Mouse (Mus musculus): ENCODE results near the gene Hoxd9.

The Hoxd9 gene

DNA sequence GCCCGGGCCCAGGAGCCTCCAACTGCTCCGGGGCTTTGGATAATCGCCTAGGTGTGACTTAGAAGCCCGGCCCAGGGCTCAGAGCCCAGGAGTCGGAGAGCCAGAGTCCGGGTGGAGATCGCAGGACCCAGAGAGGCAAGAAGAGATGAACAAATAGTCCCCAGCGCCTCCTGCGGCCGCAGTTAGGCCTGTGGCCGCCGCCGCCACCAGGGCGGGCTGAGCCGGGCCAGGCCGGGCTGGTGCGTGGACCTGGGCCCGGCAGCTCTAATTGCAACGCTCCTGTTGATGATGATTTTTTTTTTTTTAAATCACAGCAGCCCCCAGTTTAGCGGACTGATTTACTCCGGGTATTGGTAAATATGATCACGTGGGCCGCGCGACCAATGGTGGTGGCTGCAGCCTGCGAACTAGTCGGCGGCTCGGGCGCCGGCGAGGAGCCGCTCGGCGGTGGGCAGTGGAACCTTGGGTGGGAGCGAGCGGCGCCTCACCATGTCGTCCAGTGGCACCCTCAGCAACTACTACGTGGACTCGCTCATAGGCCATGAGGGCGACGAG lies at the start of gene Hoxd9:
Gene Hoxd9 (plus strand): TSS at position 161 of the 555 bp plus-strand sequence.
- DNase-seq (ENCODE audit: low read depth in 2 of 2, low spot score in 2 of 2): no peak

DNA sequence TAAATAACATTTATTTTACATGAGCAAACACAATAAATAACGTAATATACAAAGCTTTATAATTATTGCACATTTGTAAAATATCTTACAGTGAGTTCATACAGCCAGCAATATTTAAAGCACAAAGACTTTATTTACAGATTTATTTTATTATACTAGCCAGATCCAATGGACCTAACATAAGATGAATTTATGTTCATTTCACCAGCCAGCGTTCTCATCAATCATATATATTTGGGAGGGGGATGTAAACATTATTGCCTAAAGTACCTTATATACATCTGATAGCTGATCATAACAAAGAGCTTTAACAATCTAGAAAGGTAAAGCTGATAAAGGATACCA lies 44.6 kb upstream of the Hoxd9 start:
- DNase-seq (ENCODE audit: low read depth in 2 of 2, low spot score in 2 of 2): no peak

DNA sequence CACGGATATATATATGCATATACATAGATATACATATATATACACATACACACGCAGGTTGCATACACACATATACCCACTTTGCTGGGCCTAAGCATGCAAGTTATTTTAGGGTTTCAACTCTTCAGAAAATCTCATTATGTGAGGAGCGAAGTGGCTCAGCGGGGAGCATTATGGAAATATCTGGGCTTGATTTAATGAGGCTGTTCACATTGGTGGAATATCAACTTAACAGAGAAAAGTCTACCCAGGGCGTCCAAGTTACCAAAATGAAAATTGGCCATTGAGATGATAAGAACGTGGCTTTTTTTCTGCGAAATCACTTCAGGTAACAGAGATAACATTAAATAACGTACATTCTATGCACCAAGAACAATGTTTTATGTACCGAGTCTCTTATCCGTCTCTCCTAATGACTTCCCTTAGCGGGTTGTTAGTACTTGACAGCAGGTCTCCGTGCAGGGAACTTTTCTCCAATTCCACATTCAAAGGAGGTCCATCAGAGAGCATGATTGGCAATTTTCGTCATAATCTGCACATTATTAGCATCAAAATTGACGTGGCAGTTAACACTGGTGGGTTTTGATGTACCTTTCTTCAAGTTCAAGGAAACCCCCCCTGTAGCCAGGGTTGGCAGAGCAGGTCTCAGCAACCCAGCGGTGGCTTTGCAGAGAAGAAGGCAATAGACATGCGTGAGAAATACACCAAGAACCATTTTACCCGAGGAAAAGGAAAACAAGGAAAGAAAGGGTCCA lies 43.6 kb upstream of the Hoxd9 start:
- no peak for DNase-seq (ENCODE audit: low read depth in 2 of 2, low spot score in 2 of 2)

DNA sequence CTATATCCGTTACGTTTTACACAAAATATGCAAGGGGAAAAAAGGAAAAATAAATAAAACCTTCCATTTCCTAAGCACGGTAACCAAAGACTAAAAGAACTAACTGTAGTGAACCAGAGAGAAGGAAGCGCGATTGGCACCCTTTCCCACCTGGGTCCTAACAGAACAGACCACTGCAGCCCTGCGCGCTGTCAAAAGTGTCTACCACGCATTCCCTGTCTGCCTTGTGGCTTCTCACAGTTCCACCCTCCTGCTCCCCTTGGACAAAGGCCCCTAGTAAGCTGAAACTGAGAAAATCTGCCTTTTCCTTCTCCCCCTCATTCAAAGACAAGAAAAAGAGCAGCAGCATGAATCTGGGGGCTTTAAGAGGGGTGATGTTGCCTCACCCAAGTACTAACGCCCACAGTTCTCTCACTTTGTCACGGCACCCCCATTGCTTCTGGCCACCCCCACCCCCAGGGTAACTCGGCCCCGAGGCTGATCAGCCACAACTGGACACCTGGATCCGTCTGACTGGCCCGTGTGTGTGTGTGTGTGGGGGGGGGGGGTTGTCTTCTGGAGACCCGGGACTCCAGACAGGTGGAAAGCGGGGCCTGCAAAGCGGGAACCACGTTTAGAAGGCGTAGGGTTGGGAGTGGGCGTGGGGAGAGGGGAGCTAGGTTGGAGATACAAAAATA lies 42.6 kb upstream of the Hoxd9 start:
- DNase-seq (ENCODE audit: low read depth in 2 of 2, low spot score in 2 of 2): no peak

DNA sequence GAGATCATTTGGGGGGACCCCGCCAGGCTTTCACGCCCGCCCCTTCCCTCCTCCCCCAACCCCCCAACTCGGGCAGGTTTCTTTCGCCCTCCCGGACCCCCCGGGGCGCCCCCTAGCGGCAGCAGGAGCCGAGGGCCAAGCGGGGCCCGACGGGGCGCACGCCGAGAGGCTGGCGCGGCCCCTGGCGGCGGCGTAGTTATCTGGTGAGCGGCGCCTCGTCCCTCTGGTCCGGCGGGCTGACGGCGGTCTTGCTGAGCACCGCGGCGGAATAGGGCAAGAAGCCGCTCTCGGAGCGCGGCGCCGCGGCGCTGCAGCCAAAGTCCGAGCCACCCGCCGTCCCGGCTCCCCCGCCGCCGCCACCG lies 42.1 kb upstream of the Hoxd9 start:
- DNase-seq (ENCODE audit: low read depth in 2 of 2, low spot score in 2 of 2): no peak

DNA sequence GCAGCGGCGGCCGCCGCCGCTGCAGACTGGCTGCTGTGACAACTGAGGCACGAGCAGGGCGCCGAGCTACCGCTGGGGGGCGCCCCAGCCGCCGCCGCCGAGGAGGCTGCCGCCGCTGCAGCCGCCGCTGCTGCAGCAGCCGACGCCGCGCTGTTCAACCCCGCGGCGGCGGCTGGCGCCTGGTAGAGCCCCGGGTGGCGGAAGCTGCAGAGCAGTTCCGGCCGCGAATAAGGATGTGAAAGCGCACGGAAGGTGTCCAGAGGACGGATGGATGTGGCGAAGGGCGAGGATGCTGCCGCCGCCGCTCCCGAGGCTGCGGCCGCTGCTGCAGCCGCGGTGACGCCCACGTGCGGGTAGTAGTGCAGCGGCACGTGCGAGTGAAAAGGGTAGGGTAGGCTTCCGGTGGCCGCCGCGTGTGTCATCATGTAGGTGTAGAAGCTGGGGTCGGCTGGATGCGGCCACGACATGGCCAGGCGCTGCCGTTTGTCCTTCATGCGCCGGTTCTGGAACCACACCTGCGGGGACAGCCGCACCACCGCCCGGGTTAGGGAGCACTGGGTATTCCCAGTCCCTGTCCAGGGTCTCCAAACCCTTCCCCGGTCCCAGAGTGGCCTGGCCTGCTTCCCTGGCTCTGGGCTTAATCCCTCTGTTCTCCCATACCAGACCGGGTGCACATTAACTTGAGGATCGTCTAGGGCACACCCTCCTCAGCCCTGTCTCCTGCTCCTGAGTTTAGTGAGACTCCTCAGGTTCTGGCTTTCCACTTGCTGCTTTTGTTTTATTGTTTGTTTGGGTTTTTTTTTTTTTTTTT lies 41.5 kb upstream of the Hoxd9 start:
- peak in 1 of 2 experiments; percentile 20 for DNase-seq (ENCODE audit: low read depth in 2 of 2, low spot score in 2 of 2)

DNA sequence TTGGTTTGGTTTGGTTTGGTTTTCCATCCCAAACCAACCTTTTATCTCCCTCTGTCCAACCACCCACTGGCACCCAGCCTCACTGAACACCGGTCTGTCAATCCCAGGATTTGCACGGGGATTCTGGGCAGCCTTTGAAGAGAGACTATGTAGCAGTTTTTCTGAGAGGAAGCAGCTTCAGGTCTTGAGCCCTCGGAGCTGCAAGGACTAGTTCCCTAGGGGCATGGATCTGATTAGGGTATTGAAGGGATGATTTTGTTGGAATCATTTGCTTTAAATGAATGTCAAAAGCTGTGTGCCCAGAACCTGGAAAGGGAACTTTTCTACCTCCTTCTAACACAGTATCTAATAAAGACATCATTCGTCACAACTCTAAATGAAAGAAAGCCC lies 40.9 kb upstream of the Hoxd9 start:
- no peak for DNase-seq (ENCODE audit: low read depth in 2 of 2, low spot score in 2 of 2)

DNA sequence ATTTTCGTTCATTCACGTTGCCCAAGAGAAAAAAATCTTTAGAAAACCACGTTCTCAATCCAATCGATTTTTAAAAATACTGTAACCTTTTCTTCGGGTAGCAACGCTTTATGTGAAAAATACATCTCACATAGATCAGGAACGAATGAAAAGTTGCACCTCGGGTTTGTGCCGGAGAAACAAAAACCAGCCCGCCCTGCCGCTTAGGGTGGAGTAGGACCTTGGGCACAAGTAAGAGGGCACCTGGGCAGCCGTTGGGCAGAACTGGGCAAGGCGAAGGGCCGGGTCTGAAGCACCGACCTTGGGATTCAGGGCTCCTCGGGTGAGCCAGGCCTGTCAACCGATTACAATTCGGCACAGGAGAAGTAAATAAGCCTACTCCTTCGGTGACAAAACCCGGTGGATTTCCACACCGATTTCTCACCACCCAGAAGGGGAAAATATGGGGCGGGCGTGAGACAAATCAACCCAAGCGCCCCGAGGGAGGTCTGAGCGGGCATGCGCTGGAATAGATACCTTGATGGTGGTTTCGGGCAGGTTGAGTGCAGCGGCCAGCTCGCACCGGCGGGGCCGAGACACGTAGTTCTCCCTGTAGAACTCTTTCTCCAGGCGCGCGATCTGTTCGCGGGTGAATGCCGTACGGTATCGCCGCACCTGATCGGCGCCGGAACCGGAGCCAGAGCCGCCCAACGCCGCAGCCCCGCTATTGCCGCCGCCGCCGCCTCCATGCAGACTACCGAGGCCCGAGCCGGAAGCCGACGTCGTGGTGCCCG lies 40.1 kb upstream of the Hoxd9 start:
- no peak for DNase-seq (ENCODE audit: low read depth in 2 of 2, low spot score in 2 of 2)

DNA sequence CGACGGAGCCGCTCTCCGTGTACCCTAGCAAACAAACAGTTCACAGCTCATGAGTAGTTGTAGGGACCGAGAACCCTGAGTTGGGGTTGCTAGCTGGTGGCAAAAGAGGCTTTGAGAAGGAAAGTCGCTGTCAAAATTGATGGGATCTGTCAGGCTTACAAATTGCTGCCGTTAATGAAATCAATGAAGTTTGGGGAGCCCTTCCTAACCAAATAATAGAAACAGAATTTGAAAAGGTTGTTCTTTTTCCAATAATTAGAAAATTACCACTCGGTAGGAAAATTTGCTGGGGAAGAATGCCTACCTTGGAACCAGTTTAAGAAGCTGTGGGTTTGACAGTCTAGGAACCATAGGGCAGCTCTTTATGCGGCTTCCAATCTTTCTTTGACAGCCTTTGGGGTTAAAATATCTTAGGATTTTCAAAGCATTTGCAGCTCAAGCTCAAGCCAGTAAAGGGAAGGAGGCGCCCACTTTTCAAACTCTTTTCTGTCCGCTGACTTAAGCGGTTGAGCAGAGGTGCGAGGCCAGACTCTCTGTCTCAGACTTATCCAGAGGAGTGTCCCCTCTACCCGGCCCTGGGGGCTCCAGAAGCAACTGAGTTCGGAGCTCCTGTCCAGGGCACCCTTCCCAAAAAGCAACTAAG lies 39.4 kb upstream of the Hoxd9 start:
- DNase-seq (ENCODE audit: low read depth in 2 of 2, low spot score in 2 of 2): no peak

DNA sequence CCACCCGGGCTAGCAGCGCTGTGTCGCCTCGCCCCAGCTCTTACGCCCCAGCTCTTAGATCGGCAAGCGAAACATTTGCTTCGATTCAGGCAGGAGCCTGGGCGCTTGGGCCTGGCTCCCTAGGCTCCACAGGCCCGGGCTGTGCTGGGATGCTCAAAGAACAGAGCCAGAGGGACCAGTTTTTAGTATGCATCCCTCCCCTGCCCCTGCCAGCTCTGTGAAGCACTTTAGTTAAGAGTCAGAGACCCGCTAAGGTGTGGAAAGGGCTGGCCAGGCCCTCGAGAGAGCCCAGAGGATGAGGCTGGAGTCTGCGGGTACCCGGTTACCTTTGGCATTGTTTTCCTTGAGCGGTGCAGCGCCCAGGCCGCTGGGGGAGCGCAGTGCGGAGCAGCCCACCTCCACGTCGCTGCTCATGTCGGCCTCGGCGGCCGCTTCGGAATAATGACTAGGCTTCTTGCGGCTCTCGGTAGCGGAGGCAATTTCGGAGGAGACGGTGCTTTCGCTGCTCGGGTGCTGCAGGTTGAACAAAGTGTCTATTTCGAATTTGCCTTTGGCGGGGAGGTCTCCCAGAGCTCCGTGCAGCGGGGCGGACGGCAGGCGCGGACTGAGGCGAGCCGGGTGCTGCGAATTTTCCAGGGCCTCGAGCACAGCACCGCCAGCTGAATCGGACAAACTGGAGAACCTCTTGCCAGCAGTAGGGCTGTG lies 38.7 kb upstream of the Hoxd9 start:
- no peak for DNase-seq (ENCODE audit: low read depth in 2 of 2, low spot score in 2 of 2)

DNA sequence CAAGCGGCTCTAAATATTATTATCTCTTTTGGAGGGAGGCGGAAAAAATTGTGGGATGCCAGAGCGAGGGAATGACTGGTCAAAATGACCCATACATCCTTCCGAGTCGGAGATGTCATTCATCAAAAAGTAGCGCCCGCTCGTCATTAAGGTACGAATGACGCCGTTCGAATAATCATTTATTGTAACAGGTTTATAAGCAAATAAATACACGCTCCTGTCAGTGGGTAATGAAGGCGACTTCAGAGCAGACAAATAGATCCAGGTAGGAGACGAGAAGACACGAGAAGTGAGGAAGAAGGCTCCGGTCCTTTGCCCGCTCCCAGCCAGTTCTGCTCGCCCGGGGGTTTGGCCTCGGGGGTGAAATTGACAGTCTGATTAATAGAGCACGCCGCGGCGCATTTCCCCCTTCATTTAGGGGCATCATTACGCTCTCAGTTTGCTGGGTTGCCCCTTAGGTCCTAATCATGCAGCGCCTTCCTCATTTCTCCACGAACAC lies 38.0 kb upstream of the Hoxd9 start, which contains the start of gene Evx2:
Gene Evx2 (minus strand): TSS at position 51 of the 499 bp plus-strand sequence.
- DNase-seq (ENCODE audit: low read depth in 2 of 2, low spot score in 2 of 2): no peak

DNA sequence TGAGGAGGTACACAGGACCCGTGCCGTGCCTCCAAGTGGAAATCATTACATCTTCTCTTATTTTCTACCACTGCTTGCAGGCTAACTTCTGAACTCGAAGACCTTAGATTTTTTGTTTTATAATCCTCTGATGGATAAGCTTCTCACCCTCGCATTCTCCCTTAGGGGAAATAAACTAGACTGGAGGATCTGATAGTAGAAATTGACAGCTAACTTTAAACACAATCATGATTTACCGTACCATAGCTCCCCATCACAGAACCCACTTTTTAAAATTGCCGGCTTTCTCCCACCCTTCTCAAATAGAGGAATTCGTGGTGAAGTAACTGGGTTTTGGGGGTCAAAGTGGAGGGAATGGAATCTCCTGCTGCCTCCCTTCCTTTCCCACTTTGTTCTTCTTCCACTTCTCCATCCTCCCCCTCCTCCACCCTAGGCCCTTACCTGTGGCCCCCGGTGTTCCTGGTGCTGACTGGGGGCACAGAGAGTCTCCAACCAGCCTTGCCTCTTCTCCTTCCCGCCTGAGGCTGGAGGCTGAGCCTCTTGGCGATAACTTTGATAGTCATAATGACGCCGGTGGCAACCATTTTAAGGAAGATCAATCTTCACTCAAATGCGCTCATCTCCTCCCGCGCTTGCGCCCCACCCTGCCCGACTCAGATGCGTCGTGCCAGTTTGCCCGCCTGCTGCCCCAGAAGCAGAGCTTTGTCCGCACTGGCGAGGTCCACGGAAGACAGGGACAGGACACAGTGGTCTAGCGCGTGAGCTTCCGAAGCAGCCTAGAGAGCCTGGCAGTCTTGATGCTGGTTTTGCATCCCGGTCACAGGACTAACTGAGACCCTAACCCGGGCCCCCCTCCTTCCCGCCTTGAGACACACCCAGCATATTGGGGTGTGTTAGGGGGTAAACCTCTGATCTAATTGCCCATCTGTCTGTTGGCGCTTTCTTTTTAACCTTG lies 36.8 kb upstream of the Hoxd9 start:
- DNase-seq (ENCODE audit: low read depth in 2 of 2, low spot score in 2 of 2): no peak

DNA sequence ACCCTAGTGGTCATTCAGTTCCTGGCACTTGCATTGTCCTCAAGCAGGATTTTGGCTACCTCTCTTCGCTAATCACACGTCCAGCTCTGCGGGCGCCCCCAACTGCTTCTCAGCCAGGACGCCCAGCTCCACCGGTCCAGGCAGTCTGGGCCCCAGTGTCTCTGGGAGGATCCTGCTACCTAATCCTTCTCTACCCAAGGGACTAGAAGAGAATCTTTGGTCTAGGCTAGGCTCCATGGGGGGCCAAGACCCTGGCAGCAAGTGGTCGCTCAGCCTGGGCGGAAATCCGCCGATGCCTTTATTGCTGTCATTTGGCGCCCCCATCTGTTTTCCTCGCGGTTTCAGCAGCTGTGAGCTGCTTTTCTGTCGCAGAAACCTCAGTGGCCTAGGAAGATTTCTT lies 35.8 kb upstream of the Hoxd9 start:
- no peak for DNase-seq (ENCODE audit: low read depth in 2 of 2, low spot score in 2 of 2)

DNA sequence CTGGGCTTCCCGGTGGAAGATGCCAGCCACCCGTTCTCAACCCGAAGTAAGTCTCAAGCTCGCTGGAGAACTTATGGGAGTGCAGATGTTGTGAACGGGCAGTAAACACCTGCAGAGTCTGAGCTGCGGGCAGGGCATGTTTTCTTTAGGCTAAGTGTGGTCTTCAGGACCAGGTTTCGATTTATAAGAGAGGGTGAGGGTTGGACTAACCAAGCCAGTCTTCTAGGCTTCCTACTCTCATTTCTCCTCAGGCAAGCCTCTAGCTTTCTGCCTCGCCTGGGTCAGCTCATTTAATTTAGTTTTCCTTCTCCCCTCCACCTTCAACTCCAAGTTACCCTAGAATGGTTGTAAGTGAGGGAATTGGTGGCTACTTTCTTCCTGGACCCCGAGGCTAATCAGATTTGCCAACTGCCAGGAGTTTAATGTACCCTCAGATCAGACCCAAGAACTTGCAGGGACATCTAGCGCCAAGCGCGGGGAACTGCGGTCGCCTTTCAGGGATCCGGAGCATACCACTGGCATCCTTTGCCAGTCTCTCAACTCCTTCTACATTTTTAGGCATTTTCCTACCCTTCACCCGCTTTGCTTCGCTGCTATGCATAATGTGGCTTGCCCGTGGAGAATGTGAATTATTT lies 34.1 kb upstream of the Hoxd9 start:
- no peak for DNase-seq (ENCODE audit: low read depth in 2 of 2, low spot score in 2 of 2)

DNA sequence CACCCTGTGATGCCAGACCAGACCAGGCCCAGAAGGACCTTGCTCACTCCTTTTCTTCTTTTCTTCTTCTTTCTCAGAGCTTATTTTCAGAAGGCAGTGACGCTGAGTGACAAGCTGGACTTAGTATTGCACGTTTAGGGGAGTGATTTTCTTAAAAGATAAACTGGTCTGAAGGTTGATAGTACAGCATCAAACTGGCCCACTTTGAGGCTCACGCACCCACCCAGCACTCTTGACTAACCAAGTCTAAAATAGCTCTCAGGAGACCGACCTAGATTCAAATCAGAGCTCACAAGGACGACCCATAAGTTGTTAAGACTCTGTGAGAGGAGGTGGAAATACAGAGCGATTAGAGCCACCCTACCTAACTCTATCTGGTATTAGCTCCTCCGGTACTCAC lies 31.1 kb upstream of the Hoxd9 start:
- DNase-seq (ENCODE audit: low read depth in 2 of 2, low spot score in 2 of 2): no peak

DNA sequence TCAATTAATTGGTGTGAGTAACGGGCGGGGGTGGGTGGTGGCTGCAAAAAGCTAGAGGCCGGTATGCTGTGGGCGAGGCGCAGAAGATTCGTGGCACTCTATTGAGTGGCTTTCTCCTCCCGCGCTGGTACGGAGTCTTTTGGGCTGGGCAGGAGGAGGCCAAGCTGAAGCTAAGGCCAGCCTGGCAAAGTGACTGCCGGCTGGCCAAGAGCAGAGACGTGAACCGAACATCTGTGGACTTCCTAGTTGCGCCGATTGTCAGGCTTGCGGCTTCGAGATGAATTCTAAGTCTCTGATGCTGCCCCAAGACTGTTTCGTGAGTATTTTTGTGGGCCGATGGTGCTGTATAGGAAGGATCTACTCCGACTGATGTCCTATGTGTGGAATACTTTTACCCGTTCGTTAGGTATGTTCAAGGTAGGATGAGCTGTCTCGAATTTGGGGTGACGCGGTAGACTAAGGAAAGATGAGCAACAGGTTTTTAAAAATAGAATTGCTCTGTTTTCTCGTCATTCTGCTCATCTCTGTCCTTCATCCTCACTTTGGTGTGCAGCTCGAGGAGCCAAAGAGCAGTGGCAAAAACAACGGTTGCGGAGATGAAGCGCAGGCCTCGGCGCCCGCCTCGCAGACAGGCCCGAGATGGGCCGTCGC lies 30.2 kb upstream of the Hoxd9 start:
- no peak for DNase-seq (ENCODE audit: low read depth in 2 of 2, low spot score in 2 of 2)

DNA sequence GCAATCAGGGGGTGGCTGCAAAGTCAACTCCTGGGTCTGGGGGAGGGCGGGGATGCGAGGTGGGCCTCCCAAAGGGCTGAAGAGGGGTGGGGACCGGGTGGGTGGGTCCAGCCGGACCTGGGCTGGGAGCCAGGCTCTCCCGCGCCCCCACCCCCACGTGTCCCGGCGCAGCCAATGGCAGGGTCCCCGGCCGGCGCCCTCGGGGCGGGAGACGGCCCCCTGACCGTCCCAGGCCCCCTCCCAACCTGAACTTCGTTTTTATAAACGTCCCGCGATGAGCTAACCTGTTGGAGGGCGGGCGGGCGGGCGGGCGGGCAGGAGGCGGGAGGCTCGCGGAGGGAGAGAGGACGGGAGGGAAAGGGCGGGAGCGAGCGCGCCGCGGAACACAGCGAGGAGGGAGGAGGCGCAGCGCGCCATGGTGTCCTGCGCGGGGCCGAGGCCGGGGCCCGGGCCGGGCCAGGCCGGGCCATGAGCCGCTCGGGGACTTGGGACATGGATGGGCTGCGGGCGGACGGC lies 29.6 kb upstream of the Hoxd9 start, which contains the start of gene Hoxd13:
Gene Hoxd13 (plus strand): TSS at position 469 of the 516 bp plus-strand sequence.
- DNase-seq (ENCODE audit: low read depth in 2 of 2, low spot score in 2 of 2): no peak
